Mouse (Mus musculus): ENCODE data around the gene Sco1. TPM values are rescaled to one million over a fixed set of nuclear protein-coding genes. Genes with fewer than 3 reads are reported as not detected.

Gene Sco1
- polyA plus RNA-seq, 1 experiment, result 5.0 TPM

GRCm38 (mm10) chr11:67114901-67115300 is 62.4 kb downstream of the Sco1 start:
- Histone ChIP-seq H3K27ac (ENCODE audit: control insufficient read depth, insufficient read depth, low read depth, low read length, poor library complexity) (no peak overlapping the region), H3K4me1 (ENCODE audit: control insufficient read depth, insufficient read depth, low read length) (no peaks in the 10 kb centered on the region), H3K4me3 (replicated peaks; ENCODE audit: control insufficient read depth, low read depth, low read length) (no peak overlapping the region)
- no peak for TF ChIP-seq POLR2A (IDR thresholded peaks at IDR 0.05; ENCODE audit: borderline replicate concordance, control insufficient read depth, low read depth, low read length)
- no peak for TF ChIP-seq CTCF (IDR thresholded peaks at IDR 0.05; ENCODE audit: control insufficient read depth, insufficient read depth, low read length)
- WGBS, result 82% methylated on average over 12 of the region's 12 CpGs

Other genes starting within 250 kb of the Sco1 start
- gene Pirt, start 140.7 kb upstream of the Sco1 start, polyA plus RNA-seq (2011; ENCODE audit: insufficient read depth, insufficient read length, low replicate concordance, missing spikeins), result not detected in 2 replicates
- not detected in 2 replicates for gene Tmem238l, start 96.0 kb upstream of the Sco1 start, polyA plus RNA-seq (2011; ENCODE audit: insufficient read depth, insufficient read length, low replicate concordance, missing spikeins)
- gene Tmem220, start 27.5 kb upstream of the Sco1 start, polyA plus RNA-seq (2011; ENCODE audit: insufficient read depth, insufficient read length, low replicate concordance, missing spikeins), result 0.61 TPM in 1 of 2 replicates, not detected in the other
- gene Adprm, start 76 bp upstream of the Sco1 start, polyA plus RNA-seq (2011; ENCODE audit: insufficient read depth, insufficient read length, low replicate concordance, missing spikeins), result 6.9 and 15.4 TPM in 2 replicates
- not detected in 2 replicates for gene Myh3, start 25.6 kb downstream of the Sco1 start, polyA plus RNA-seq (2011; ENCODE audit: insufficient read depth, insufficient read length, low replicate concordance, missing spikeins)
- gene Myh2, start 118.4 kb downstream of the Sco1 start, polyA plus RNA-seq (2011; ENCODE audit: insufficient read depth, insufficient read length, low replicate concordance, missing spikeins), result 1.7 and 6.8 TPM in 2 replicates
- gene Myh1, start 147.4 kb downstream of the Sco1 start, polyA plus RNA-seq (2011; ENCODE audit: insufficient read depth, insufficient read length, low replicate concordance, missing spikeins), result 11.4 and 12.9 TPM in 2 replicates
- 1.8 and 4.4 TPM in 2 replicates for gene Myh4, start 185.4 kb downstream of the Sco1 start, polyA plus RNA-seq (2011; ENCODE audit: insufficient read depth, insufficient read length, low replicate concordance, missing spikeins)
- not detected in 2 replicates for gene Myh8, start 224.5 kb downstream of the Sco1 start, polyA plus RNA-seq (2011; ENCODE audit: insufficient read depth, insufficient read length, low replicate concordance, missing spikeins)